Mouse (Mus musculus): Measurements from ENCODE around the gene Tnnt3.

Gene Tnnt3

DNA sequence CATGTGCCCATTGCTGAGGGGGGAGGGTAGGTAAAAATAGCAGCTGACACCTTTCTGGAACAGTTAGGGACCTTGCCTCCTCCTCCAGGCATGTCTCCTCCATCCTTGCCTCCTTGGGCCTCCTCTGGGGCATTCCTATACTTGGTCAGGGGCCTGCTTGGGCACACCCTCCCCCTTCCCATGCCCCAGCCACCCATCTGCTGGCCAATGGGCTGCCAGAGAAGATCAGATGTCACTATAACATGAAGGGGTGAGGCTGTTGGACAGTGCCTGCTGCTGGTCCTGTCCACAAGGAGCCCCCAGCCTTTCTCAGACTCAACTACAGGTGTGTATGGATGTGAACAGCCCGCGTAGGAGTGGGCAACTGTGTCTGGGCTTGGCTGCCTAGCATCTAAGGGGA, at the start of gene Tnnt3:
TSS of gene Tnnt3 (plus strand) at position 262 of the 400 bp plus-strand sequence.
- DNase-seq, result no peak

DNA sequence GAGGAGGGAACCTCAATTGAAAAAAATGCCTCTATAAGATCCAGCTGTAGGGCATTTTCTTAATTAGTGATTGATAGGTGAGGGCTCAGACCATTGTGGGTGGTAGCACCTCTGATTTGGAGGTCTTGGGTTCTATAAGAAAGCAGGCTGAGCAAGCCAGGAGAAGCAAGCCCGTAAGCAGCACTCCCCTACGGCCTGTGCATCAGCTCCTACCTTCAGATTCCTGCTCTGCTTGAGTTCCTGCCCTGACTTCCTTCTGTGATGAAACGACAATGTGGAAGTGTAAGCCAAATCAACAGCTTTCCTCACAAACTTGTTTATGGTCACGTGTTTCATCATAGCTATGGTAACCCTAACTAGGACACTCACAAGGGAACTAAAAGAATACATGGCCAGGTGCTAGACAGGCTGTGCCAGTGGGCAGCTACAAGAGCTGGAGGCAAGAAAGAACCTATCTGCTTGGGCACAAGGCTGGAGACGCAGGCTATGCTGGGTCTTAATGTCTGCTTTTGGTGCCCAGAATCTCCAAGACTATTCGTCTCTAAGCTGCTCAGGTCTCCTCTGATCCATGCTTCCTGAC, 49.5 kb upstream of the Tnnt3 start:
- peak in 1 of 2 experiments; percentile 0 for DNase-seq

DNA sequence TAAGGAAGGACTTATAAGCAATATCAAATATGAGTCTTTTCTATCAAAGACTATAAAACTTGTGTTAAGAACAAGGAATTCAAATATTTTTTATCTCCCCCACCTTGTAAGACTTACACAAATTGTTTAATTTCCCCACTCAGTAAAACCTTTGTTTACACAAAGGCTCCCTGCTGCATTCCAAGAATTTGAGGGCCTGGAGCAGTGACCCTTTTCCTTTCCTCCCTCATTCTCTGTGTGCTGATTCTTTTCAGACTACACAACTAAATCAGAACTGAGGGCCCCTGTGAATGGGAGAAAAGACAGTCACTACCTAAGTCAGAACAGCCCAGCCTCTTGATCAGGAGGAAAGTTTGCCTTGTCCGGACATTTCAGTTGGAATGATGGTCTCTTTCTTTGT, 43.9 kb upstream of the Tnnt3 start:
- DNase-seq, result peak in 1 of 2 experiments; percentile 0

DNA sequence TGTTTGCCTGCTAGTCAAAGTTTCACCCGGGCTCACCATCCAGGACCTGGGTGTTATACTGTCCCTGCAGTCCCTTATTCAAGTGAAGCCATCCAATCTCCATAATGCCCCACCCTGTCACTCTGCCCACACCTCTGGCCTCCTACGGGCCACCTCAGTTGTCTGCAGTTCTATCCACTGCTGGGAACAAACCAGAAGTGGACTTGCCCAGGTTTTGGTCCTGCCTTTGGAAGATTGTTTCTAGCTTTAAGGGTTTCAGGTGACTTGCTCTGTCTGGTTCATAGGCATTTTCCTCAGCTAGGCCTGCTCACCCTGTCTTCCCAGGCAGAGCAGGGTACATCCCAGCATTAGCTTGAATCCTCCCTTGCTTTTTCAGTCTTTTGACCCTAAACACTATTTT, 43.4 kb upstream of the Tnnt3 start:
- peak in 1 of 2 experiments; percentile 1 for DNase-seq

DNA sequence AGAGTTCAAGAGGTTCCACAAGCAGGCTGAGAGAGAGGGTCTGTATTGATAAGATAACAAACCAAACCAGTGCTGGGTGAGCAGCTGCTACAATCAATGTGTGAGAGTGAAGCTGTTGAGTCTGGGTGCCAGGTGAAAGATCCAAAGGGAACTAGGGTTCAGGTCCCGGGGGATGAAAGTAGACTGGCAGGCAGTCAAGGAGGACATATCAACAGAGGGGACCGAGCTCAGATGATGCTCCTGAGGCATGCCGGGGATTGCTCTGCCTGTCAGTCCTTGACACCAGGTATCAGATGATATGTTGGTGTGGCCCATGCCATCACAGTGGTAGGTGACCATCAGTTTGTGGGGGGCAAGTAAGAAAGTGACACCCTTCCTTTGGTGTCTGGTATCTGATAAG, 41.8 kb upstream of the Tnnt3 start:
- peak; percentile 7 for DNase-seq

DNA sequence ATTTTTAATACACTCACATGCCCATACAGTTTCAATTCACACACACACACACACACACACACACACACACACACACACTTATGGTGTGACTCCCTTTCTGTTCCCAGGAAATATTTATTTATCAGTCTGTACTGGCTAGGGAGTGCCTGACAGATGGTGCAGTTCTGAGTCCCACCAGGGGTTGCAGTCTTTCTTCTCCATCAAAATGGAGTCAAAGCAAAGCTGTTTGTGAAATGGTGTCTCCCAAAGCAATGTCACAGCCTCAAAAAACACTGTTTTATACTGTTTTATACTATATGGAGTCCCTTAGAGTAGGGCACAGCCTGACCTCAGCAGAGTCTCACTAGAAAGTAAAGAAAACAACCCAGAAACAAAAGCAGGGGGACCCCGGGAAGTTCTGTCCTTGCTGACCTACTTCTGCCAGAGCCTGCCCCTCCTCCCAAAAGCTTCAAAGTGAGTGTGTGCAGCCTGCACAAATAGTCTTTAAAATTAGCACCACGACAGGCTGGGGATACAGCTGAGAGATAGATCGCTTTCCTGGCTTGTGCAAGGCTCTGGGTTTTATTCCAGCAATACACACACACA, 41.3 kb upstream of the Tnnt3 start:
- DNase-seq, result peak; percentile 51 to 69

DNA sequence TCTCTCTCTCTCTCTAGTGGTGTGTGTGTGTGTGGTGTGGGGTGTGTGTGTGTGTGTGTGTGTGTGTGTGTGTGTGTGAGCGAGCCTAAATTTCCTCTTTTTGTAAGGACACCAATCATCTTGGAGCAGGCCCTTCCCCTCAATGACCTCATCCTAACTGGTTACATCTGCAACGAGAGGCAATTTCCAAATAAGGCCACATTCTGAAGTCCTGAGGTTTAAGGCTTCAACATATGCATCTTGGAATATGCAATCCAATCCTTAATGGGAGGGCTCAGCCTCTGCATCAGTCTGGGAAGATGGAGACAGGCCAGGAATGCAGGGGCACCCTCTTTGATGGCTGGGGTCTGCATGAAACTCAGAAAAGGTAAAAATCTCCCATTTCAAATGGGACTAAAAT, 40.6 kb upstream of the Tnnt3 start:
- peak; percentile 0 to 6 for DNase-seq

DNA sequence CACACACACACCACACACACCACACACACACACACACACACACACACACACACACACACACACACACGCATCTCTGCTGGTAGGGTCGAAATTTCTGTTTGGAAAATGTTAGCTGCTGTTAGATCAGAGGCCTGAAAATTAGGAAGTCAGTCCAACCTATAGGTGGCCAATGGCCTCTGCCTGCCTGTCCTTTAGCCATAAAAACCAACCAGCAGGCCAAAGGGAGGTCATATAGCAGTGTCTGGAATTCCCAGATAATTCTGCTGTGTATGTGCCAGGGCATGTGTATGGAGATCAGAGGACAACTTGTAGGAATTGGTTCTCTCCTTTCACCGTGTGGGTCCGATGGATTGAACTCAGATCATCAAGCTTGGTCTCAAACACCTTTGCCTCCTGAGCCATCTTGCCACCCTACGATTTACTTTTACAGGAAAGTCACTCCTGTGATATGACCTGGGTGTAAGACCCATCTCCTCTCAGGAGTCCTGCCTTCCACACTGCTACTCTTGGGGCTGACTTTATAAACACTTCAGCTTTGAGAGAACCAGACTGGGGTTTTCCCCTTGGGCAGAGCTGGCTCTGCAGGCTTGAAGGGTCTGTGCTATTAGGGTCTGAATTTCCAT, 39.8 kb upstream of the Tnnt3 start:
- peak; percentile 0 to 3 for DNase-seq

DNA sequence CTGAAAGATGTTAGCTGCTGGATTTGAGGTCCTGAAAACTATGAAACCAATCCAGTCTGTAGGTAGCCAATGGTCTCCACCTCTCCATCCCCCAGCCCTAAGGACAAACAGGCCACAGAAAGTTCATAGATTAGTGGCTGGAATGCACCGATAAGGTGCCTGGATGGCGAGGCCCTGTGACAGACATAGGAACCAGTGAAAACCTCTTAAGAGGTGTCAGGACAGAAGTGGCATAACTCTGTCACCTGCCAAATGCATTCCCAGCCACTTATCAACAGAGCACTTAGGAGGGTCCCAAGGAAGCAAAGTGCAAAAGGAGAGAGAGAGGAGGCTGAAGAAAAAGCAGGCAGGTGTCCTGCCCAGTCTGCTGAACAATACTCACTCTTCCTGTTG, 39.3 kb upstream of the Tnnt3 start:
- DNase-seq, result peak in 1 of 2 experiments; percentile 0

DNA sequence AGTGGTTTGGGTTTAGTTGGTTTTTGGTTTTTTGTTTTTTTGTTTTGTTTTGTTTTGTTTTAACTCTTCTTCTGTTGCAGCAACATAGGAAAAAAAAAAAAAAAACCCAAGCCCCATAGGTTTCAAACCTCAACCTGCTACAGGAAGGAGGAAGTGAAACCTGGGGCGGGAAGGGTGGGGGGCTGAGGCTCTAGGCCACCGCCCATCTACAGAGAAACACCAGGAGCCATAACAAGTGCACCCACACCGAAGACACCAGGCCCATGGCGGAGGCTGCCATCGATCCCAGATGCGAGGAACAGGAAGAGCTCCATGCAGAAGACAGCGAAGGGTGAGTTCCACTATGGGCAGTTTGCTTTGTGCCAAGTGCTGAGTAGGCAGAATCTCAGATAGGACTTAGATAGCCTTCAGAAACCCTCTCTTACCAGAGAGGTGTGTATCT, 38.0 kb upstream of the Tnnt3 start, which contains the start of gene Lsp1:
TSS of gene Lsp1 (plus strand) at position 174 of the 442 bp plus-strand sequence.
- DNase-seq, result peak; percentile 23 to 49

DNA sequence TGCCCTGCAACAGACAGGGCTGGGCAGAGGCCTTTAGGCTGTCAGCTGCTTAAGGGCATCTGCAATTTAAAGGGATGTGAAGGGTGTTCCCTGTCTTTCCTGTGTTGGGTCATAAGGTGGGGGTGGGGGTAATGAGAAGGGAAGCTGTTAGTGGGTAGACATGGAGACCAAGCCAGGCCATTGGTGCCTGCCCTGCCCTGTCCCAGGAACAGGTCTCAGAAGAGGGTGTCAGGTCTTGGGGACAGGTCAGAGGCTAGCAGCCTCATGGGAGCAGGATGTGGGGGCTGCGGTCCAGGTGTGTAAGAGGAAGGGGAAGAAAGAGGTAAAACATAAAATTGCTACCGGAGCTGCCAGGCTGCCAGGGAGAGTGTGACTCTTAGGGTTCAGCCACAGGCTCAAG, 37.2 kb upstream of the Tnnt3 start:
- DNase-seq, result peak; percentile 32 to 62

DNA sequence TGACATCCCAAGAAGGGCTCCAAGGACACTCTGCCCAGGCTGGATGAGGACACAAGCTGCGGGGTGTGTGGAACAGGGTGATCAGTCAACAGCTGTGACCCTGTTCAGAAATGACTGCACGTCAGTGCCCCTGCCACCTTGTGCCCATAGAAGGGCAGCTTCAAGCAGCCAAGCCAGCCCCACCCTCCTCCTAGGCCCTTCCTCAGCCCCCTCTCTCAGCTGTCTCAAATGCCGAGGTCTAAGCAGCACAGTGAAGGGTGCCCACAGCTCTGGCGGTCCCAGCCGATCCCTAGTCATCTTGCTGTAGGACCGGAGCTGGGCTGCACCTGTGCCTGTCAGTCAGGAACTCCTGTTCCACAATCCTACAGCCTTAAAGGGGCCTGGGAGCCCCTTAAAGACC, 36.4 kb upstream of the Tnnt3 start:
- peak in 1 of 2 experiments; percentile 26 for DNase-seq

DNA sequence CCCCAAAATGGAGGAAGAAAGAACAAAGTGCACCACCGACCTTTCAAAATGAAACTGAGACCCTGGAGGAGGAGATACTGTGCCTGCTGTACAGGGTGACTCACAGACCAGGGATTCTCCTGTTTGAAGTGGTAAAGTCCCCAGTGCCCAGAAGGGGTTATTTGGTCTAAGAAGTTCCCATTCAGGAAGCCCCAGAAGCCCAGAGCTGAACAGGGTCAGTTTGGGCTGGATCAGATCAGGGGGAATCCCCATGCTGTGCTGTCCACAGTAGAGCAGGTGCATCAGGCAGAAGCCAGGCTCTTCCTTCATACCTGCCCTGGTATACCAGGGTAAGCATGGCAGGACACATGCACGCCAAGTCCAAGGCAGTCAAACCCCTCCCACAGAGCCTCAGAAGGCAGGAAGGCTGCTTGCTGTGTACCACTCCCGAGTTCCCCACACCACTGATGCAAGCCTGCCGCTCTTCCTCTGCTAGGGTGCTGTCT, 36.0 kb upstream of the Tnnt3 start:
- DNase-seq, result peak in 1 of 2 experiments; percentile 21

DNA sequence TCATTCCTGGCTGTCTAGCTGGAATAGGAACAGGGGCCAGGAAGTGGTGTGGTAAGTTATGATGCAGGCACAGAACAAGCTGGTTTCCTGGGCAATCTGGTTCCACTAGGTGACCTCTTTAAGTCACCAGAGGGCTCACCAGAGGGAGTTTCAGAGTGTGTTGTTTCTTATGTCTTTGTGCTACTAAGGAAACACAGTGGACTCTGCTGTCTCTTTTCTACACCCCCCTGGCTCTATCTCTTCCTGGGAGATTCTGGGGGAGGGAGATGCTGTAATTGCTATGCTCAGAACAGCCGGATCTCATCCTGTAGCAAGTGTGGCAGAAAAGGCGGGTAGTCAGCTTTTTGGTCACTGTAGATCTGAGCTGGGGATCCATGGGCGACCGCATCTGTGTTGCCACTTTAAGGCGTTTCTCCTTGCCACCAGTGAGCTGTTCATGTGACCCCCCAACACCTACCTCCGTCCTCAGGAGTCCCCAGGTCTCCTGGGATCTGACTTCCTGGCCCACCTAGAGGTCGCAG, 28.4 kb upstream of the Tnnt3 start:
- no peak for DNase-seq

DNA sequence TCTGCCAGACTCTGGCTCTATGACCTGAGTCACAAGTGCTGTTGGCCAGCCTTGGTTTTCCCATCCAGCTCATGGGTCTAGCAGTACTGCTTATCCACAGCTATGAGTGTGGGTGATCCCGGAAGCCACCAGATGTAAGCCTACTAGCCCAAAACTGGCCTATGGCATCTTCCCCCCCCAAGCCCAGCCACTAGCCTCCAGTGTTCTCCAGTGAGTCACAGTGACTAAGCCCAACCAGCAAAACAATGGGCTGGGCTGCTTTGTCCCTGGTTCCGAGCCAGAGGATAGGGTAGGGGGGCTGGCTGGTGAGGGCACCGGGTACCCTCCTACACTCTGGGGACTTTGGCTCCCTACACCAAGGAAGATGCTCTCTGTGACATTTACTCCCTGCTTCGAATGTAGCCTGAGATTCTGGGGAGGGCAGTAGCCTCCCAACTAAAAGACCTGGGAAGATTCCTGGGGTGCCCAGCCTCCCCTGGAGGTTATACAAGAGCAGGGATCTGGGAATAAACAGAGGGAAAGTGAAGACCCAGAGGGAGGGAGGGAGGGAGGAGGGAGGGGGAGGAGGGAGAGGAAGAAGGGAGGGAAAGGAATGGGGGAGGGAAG, 27.7 kb upstream of the Tnnt3 start:
- DNase-seq, result no peak

DNA sequence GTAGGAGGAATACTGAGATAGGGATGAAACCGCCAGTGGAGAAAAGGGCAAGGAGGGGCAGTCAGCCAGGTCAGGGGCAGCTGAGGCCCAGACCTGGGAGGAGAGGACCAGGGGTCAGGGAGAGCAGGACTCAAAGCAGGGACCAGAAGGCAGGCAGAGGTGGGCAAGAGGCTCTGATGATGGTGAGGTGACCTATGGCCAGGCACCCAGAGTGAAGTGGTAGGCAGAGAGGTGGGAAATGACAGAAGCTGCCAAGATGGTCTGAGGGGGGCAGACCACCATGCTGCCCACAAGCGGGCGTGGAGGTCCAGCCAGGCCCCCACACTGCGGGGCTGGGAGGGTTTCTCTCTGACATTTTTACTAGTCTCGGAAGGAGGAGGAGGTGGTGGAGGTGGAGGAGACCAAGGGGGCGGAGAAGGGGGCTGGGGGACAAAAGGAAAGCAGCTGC, 27.2 kb upstream of the Tnnt3 start:
- DNase-seq, result no peak

DNA sequence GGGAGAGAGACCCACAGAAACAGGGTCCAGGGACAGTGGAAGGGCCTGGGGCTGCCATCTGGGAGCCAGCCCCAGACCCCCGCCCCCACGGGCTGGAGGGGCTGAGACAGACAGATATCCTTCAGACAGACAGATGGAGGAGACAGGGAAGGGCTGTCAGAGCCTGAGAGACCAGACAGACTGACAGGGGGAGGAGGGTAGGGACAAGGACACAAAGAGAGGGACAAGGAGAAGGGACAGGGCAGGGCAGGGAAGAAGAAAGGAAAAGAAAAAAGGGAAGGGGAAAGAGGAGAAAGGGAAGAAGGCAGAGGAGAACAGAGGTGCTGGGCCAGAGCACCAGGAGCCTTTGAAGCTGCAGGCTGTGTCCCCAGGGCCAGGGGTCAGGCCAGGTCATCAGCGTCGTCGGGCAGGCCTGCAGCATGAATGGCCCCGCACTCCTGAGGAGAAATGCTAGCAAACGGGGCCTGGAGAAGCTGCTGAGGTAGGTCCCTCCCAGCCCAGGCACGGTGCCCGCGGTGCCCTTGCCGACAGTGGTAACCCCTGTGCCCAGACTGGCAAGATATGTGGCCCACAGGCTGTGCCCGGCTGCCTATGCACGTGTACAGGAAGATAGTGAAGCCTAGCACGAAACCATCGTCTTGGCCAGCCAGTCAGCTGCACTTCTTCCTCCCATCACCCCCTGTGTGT, 26.6 kb upstream of the Tnnt3 start:
- DNase-seq, result no peak

DNA sequence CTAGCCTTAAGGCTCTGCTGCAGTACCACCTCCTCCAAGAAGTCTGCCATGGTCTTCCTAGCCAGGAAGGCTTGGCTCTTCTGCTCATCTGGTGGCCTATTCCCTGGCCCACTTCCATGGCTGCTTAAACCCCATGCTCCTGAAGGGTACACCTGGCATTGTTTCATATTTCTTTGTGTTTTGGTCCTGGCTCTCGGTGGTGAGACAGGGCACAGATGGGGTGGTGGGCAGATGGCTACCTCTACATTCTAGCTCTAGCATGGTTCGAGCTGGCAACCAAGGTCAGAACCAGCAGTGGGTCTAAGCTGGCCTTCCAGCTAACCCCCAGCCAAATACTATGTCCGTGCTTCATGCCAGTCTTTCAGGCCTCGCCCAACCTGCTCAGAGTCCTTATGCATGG, 25.7 kb upstream of the Tnnt3 start:
- DNase-seq, result peak in 1 of 2 experiments; percentile 0

DNA sequence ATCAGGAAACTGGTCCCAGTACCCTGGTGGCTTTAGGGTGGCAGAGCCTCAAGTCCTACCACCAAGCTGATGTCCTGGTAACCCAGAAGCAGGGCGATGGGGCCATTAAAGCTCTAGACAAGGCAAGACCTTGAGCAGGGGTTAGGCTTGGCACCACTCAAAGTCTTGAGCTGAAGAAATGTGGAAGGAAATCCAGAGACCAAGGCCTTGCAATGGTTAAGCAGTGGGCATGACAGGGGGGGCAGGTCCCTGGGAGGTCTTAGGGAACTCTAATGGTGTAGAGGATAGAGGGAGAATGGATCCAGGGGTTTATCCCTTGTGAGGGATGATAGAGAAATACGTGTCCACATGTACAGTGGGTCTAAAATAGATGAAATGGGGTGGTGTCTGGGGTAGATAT, 25.2 kb upstream of the Tnnt3 start:
- no peak for DNase-seq

DNA sequence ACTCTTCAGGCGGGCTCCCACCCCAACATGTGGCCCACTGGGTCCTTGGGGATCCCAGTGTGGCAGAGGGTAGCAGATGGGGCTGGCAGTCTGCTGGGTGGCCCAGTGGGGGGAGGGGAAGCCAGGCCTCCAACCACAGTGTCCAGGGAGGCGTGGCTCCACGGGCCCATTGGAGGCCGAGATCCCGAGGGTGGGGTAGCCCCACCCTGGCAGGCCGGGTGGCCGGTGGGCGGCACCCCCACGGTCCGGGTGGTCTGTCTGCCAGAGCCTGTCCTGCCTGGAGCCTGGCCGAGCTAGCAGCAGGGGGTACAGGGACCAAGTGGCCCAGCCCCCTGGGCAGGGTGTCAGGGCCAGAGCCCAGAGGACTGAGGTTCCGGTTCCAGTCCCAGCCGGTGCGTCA, 23.8 kb upstream of the Tnnt3 start:
- peak in 1 of 2 experiments; percentile 6 for DNase-seq

DNA sequence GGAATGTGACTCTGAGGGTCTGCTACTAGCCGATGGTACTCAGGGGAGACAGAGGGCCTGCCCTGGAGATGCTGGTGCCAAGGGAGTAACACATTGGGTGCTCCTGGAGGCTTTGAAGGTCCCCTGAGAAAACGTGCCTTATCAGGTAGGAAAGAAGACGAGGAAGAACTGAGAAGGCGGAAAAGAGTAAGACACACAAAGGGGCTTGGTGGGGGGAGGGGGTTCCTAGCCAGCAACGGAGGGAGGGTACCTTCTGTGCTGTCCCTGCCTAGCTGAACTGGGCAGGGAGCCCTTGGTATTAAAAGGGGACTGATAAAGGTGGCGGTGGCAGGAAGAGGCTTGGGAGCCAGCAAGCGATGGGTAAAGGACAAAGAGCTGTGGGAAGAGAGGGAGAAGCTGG, 23.0 kb upstream of the Tnnt3 start:
- peak in 1 of 2 experiments; percentile 0 for DNase-seq

DNA sequence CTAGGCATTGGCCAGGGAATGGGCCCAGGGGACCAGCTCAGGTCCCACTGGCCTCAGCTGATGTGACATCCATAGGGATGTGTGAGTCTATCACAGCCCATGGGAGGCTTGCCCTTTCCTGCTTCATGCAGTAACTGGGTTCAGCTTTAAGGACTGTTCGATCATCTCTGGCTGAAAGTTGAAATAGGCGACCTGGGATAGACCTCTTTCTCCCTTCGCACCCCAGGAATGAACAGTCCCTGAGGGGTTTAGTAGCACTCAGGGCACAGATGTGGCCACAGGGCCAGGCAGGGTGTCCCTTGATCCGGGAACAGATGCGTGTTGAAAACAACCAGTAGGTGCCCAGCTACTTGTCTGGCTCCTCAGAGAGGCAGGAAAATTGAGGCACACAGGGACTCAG, 22.4 kb upstream of the Tnnt3 start:
- no peak for DNase-seq

Data from thymus, adult 18-20 months (tissue).